Mouse (Mus musculus): ENCODE data around the gene Zswim8.

GRCm38 (mm10) chr14:20735052-20735451 lies 27.7 kb downstream of the Zswim8 start:
- TF ChIP-seq CTCF (IDR thresholded peaks at IDR 0.05; ENCODE audit: low read depth): no peak
- no peak for TF ChIP-seq EP300 (IDR thresholded peaks at IDR 0.05; ENCODE audit: low read depth)

Measured in liver, postnatal 0 days (tissue).